Comparison of ENCODE assay signal across 17 mouse cellular contexts in genomic region chr3:70223443-70224065, GRCm38 (mm10).
DNase-seq lines count a peak whose midpoint lies in the region; ATAC-seq lines count a peak whose summit lies in the region.
"Had no signal": no experiment of that assay in that cellular context is flagged by ENCODE, and none has a peak within 500 bp of the region (broad histone marks: within the 10 kb centered on the region; RNA-seq: fewer than 3 reads in every experiment).

No protein-coding gene starts in this region.

- no peak for DNase-seq in frontal cortex, postnatal 25 days (ENCODE audit: low spot score in 2 of 2)
- peak; percentile 38 for DNase-seq in layer of hippocampus, adult 9-11 months
- DNase-seq in right cerebral cortex, postnatal 10 days (ENCODE audit: low spot score in 2 of 2), result peak; percentile 54 to 78
- no peak for DNase-seq in lung, postnatal 25 days (ENCODE audit: low spot score)
- DNase-seq: adrenal gland, postnatal 25 days; gastrocnemius, adult 2 months; kidney, adult 18-20 months; liver; thymus, adult 2 months had no signal

- peaks cover 15% of the 10 kb centered on the region for H3K4me1 ChIP-seq in forebrain, embryonic 15.5 days
- peaks cover 3% of the 10 kb centered on the region; the same call in 1 of the 2 replicates for H3K4me1 ChIP-seq in hindbrain, embryonic 13.5 days (replicated peaks)
- H3K4me1 ChIP-seq: heart, embryonic 12.5 days; hindbrain, embryonic 10.5 days had no signal

- H3K4me2 ChIP-seq in forebrain, embryonic 15.5 days (replicated peaks), result no peak overlapping the region
- H3K4me2 ChIP-seq in hindbrain, embryonic 13.5 days, result no peak overlapping the region
- H3K4me2 ChIP-seq: heart, embryonic 12.5 days had no signal

- 19% methylated on average over 3 of the region's 3 CpGs for WGBS in forebrain, embryonic 15.5 days
- WGBS in hindbrain, embryonic 13.5 days, result 56% methylated on average over 3 of the region's 3 CpGs

- H3K9ac ChIP-seq in forebrain, embryonic 15.5 days (replicated peaks), result no peak overlapping the region
- H3K9ac ChIP-seq in hindbrain, embryonic 13.5 days, result no peak overlapping the region
- H3K9ac ChIP-seq: heart, embryonic 12.5 days had no signal

- no peaks in the 10 kb centered on the region for H3K36me3 ChIP-seq in forebrain, embryonic 15.5 days
- H3K36me3 ChIP-seq in hindbrain, embryonic 13.5 days, result no peaks in the 10 kb centered on the region
- H3K36me3 ChIP-seq: G1E; heart, embryonic 12.5 days; hindbrain, embryonic 10.5 days had no signal

- peak overlapping the region; percentile 62 for H3K27ac ChIP-seq in forebrain, embryonic 15.5 days (replicated peaks)
- H3K27ac ChIP-seq in hindbrain, embryonic 13.5 days, result no peak overlapping the region
- H3K27ac ChIP-seq: gastrocnemius, adult 2 months; hindbrain, embryonic 10.5 days had no signal

- H3K4me3 ChIP-seq in forebrain, embryonic 15.5 days, result no peak overlapping the region
- no peak overlapping the region for H3K4me3 ChIP-seq in hindbrain, embryonic 13.5 days
- H3K4me3 ChIP-seq: gastrocnemius, adult 2 months; heart, embryonic 12.5 days; hindbrain, embryonic 10.5 days had no signal

- peak; percentile 75 for ATAC-seq in frontal cortex, adult (ENCODE audit: low TSS enrichment)
- ATAC-seq in forebrain, embryonic 15.5 days (replicated peaks), result peak; percentile 92
- ATAC-seq in megakaryocyte, adult 5-6 weeks (ENCODE audit: poor library complexity, severe bottlenecking), result no peak
- no peak; the same call in 1 of the 2 replicates for ATAC-seq in hindbrain, embryonic 13.5 days (ENCODE audit: low FRiP score)
- ATAC-seq: lung, postnatal 0 days had no signal

- no peaks in the 10 kb centered on the region for H3K9me3 ChIP-seq in forebrain, embryonic 15.5 days
- no peaks in the 10 kb centered on the region for H3K9me3 ChIP-seq in hindbrain, embryonic 13.5 days
- H3K9me3 ChIP-seq: heart, embryonic 12.5 days; hindbrain, embryonic 10.5 days had no signal

- no peaks in the 10 kb centered on the region for H3K27me3 ChIP-seq in forebrain, embryonic 15.5 days
- H3K27me3 ChIP-seq in hindbrain, embryonic 13.5 days, result no peaks in the 10 kb centered on the region
- H3K27me3 ChIP-seq: heart, embryonic 12.5 days had no signal

Comparison
In these comparisons a context has a peak if more than half of its experiments do, and no peak if none do; other contexts are left out.
1. ATAC-seq: peak in frontal cortex, adult (single experiment) and forebrain, embryonic 15.5 days (single experiment); none in megakaryocyte, adult 5-6 weeks (single experiment) and hindbrain, embryonic 13.5 days (single experiment).
2. DNase-seq: peak in layer of hippocampus, adult 9-11 months (single experiment) and right cerebral cortex, postnatal 10 days (2 of 2); none in frontal cortex, postnatal 25 days (0 of 2) and lung, postnatal 25 days (single experiment).